Mouse (Mus musculus) kidney, postnatal 25 days (tissue): ENCODE data around the gene Optn.

Experiments used
- DNase-seq, 2 experiments: peaks; one replicate each; pipeline ENCODE4 v3.0.0; 2021; ENCODE audit warnings: mixed read lengths in 2 of 2

Optn gene

GRCm38 (mm10) chr2:5059997-5060396 lies 3.9 kb downstream of the Optn start:
- no peak for DNase-seq

DNA sequence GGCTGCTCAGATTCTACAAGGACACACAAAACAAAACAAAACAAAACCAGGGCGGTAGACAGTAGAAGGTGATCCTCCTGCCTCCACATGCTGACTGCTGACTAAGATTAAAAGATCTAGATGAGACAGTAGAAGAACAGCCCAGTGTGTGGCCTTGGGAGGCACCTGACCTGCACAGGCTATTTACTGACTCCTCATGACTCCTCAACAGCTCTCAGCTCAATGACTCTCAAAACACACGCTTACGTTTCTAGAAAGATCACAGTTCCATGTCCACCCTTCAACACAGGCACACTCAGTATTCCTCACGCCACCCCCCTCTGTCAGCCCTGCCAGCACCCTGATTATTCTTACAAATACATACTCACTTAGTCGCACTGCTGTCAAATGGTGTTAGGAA lies 5.4 kb downstream of the Optn start:
- DNase-seq: no peak

DNA sequence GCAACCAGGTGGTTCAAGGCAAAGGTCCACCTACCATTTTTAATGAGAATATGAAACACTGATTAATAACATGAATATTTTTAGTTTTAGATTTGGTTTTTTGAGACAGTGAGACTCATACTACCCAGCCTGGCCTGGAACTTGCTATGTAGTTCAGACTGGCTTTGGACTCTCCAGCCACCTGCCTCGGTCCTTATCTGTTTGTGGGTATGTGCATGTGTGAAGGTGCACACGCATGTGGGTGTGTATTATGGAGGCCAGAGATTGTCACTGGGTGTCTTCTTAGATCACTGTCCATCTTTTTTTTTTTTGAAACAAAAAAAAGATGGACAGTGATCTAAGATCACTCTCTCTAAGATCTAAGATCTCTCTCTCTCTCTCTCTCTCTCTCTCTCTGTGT lies 13.3 kb downstream of the Optn start:
- DNase-seq: no peak

- DNase-seq: no peak
Measured at GRCm38 (mm10) chr2:5047016-5047415, 16.8 kb downstream of the Optn start.

DNA sequence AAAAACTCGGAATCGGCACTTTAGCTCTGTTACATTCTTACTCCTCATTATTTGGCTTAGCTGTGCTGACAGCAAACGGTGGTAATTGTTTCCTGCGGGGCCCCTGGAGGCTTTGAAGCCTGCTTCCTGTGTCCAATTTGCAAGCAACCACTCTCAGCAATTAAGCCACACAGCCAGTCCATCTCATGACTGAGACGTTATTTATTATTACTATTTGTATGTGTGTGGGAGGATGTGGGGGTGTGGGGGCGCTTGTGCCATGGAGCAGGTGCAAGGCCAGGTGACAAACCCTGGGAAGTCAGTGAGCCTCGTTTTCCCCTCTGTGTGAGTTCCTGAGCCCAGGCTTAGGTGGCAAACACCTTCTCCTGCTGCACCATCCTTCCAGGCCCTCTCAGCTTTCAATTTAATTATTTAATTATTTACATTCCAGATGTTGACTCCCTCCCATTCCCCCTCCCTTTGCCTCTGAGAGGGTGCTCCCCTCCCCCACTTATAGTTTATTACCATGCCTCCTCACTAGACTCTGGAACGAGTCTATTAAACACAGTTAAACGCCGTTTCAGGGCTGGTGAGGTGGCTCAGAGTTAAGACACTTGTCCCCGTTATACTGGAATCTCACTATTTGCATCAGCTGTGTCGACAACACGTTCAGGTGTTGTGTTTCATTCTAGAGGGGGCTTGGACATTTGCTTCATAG lies 18.4 kb downstream of the Optn start:
- DNase-seq: no peak

DNA sequence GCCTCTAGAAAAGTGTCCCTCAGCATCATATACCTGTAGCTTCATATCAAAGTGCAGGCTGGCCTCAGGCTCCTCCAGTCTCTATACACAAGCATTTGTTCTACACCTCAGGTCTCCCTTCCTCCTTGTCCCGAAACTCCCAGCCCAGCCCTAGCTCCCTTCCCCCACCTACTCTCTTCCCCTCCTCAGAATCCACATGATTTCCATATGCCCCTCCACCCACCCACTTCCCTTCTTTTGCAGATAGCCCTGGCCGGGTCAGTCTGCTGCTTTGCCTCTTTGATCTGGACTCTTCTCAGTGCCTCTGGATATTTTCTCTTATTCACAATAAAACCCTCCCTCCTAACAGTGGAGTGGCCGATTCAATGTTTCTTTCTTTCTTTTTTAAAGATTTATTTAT lies 19.5 kb downstream of the Optn start:
- DNase-seq: no peak

- no peak for DNase-seq
Measured at GRCm38 (mm10) chr2:5043476-5043761, 20.4 kb downstream of the Optn start.

- no peak for DNase-seq
Measured at GRCm38 (mm10) chr2:5042616-5043475, 21.0 kb downstream of the Optn start.

DNA sequence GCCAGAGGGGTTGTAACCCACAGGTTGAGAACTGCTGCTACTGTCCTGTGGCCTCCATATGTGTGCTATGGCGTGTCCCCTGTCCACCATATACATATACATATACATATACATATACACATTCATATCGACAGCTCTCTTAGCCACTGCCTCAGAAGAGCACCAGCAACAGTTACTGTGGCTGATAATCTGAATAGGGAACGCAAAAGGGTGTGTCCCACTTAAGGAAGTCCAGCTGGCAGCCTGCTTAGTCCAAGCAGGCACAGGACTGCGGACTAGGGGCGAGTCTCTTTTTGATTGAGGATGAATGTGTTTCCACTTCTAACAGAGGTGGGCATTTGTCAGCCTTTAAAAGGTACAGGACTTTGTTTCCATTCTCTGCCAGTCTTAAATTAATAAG lies 22.0 kb downstream of the Optn start:
- no peak for DNase-seq

DNA sequence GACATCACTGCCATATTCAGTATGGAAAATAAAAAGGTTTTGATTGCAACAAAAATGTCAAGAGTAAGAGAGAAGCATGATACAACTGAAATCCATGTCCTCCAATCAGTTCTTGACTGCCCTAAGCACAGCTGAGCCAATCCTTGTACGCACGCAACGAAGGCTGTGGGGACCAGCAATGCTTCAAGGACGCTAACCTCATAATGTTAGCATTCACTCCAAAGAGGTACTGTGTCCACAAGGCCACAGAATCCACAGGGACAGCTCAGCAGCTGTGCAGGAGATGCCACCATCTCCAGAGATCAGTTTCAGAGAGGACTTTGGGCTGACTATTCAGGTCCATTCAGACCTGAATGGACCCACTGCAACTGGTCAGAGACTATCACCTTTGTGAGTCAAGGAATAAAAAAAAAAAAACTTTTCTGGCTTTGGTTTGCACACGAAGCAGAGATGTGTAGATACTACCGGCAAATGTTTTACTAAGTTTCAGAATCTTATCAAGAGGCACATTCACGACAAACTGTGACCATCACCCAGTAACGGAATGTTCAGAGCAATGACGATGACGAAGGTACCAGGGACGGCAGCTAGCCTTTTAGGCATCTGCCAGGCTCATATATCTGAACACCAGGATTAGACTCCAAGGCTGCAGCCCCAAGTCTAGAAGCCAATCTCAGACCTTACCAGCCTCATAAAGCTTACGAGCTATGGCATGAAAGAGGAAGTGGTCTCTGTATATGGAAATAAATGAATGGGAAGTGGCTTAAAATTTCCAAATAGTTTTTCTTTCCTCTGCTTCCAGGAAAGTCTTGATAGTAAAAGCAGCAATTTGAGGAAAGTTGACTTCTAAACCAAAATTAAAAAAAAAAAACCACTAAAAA lies 23.3 kb downstream of the Optn start:
- DNase-seq: no peak

DNA sequence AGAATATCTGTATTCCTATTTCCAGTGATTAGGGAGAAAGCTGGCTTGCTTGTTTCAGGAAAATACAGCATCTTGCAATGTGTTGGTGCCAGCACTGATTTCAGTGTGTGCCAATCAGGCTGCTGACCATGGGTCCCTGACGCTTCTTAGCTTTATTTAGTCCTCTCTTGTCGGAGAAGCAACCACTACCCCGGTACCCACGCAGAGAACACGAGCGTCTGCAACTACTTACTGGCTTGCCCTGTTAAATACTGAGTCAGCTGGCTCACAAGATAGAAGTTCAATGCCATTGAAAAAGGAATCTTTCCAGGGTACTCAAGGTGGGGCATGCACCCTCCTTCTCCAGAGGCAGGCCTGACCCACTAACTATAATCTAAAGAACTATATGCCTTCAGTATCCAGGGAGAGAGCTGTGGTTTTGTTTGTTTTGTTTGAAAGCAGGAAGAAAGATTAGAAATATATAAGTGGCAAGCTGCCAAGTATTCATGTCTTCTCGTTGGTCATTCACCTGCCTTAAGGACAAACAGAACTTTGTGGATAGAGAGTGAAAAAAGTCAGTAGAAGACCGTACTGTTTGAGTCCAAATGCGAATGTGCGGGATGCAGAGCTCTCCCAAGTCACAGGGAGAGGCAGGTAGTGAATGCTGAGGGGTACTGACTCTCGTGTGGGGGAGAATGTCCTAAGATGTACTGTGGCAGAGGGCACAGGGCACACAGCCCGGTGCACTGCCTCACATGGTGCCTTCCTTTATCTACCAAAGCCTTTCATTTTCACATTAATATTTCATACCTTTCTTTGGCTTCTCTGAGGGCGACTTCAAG lies 24.3 kb downstream of the Optn start:
- no peak for DNase-seq

- no peak for DNase-seq
Measured at GRCm38 (mm10) chr2:5038320-5038719, 25.5 kb downstream of the Optn start.

- no peak for DNase-seq
Measured at GRCm38 (mm10) chr2:5037390-5037789, 26.5 kb downstream of the Optn start.

GRCm38 (mm10) chr2:5036411-5037076 lies 27.3 kb downstream of the Optn start:
- no peak for DNase-seq

GRCm38 (mm10) chr2:5035241-5035640 lies 28.6 kb downstream of the Optn start:
- no peak for DNase-seq

GRCm38 (mm10) chr2:5034801-5035200 lies 29.1 kb downstream of the Optn start:
- DNase-seq: no peak

DNA sequence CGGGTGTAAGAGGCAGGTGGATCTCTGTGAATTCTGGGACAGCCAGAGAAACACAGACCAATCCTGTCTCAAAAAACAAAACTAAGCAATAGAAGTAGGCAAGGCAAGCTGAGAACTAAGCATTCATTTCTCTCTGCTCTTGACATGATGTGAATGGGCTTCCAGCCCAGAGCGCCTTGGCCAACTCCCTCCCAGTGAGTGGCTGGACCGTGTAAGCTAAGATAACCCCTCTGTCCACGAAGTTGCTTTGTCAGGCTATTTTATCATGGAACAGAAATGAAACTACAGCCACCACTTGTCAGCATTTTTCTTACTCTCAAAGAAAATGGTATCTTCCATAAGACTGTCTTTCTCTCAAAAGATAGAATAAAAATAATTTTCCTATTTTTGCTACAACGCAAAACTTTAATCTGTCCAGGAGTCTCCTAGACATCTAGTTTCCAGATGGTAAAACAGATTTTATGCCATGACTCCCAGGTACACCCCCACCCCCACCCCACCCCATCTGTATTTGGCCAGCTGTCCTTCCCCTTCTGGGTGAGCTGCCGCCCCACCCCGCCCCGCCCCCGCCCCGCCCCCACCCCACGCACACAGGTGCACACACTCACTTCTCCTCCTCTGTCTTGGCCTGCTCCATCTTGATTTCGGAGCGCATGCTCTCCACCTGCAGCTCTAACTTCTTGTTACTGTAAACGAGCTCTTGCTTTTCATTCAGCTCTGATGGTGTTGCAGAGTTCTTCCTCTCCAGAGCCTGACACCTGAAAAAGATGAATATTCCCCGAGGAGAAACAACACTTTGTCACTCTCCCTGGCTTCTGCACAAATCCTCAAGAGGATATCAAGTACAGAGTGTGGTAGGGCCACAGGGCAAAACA lies 30.1 kb downstream of the Optn start:
- no peak for DNase-seq

GRCm38 (mm10) chr2:5032665-5033064 lies 31.2 kb downstream of the Optn start:
- no peak for DNase-seq

GRCm38 (mm10) chr2:5031215-5031614 lies 32.6 kb downstream of the Optn start:
- no peak for DNase-seq

GRCm38 (mm10) chr2:5029808-5030207 lies 34.0 kb downstream of the Optn start:
- DNase-seq: no peak

DNA sequence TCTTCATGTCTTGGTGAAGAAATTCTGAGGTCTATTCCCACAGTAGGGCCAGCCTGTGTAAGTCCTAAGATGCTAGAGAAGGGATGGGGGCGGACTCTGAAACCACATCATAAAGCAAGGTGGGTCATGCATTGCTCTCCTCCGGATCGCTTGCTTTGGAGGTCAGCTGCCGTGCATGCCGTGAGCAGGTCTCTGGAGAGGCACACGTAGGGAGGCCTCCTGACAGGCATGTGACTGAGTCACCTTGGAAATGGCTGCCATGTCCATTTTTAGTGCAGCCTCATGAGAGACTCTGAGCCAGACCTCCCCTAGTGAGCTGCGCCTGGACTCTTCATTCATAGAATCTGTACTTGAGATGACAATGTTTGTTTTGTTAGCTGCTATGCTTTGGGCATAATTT lies 35.8 kb downstream of the Optn start:
- no peak for DNase-seq
